Comparison of ENCODE assay signal across 25 mouse cellular contexts in genomic region chr1:131872856-131873255, GRCm38 (mm10).
"Had no signal": no experiment of that assay in that cellular context is flagged by ENCODE, and none has a peak within 500 bp of the region (broad histone marks: within the 10 kb centered on the region; RNA-seq: fewer than 3 reads in every experiment).

No protein-coding gene starts in this region.

- H3K27me3 ChIP-seq: heart, embryonic 15.5 days; intestine, embryonic 15.5 days; liver, embryonic 13.5 days had no signal

- DNase-seq: gastrocnemius, adult 2 months; gastrocnemius, postnatal 10 days; gastrocnemius, postnatal 25 days; heart, adult 2 months; heart, postnatal 14 days; heart, postnatal 4 days; kidney, adult 18-20 months; kidney, adult 8-10 months; kidney, postnatal 10 days; kidney, postnatal 25 days; kidney, postnatal 4 days; layer of hippocampus, postnatal 36 days; liver; liver, embryonic 13.5 days had no signal

- H3K36me3 ChIP-seq: hindbrain, embryonic 10.5 days; hindbrain, embryonic 12.5 days; intestine, embryonic 15.5 days; limb, embryonic 10.5 days; limb, embryonic 12.5 days had no signal

- H3K9ac ChIP-seq: heart, embryonic 13.5 days; heart, embryonic 15.5 days; hindbrain, embryonic 12.5 days; hindbrain, embryonic 14.5 days; intestine, embryonic 15.5 days; limb, embryonic 12.5 days; liver, embryonic 13.5 days had no signal

- H3K27ac ChIP-seq: gastrocnemius, adult 2 months; heart, adult 2 months; heart, embryonic 13.5 days; heart, embryonic 15.5 days; hindbrain, embryonic 10.5 days; hindbrain, embryonic 12.5 days; hindbrain, embryonic 14.5 days; intestine, embryonic 15.5 days; layer of hippocampus, adult 2 months; limb, embryonic 10.5 days; limb, embryonic 12.5 days; liver, embryonic 13.5 days had no signal

- H3K4me3 ChIP-seq: gastrocnemius, adult 2 months; heart, adult 2 months; heart, embryonic 13.5 days; heart, embryonic 15.5 days; hindbrain, embryonic 10.5 days; hindbrain, embryonic 12.5 days; intestine, embryonic 15.5 days; layer of hippocampus, adult 2 months; limb, embryonic 10.5 days; limb, embryonic 12.5 days; liver, embryonic 13.5 days had no signal

- H3K4me1 ChIP-seq: intestine, embryonic 15.5 days; limb, embryonic 12.5 days had no signal

- H3K9me3 ChIP-seq: heart, embryonic 13.5 days; heart, embryonic 15.5 days; hindbrain, embryonic 10.5 days; hindbrain, embryonic 12.5 days; intestine, embryonic 15.5 days; limb, embryonic 10.5 days; limb, embryonic 12.5 days; liver, embryonic 13.5 days had no signal

- H3K4me2 ChIP-seq: heart, embryonic 11.5 days; heart, embryonic 13.5 days; heart, embryonic 15.5 days; hindbrain, embryonic 12.5 days; hindbrain, embryonic 14.5 days; intestine, embryonic 15.5 days; limb, embryonic 12.5 days; liver, embryonic 11.5 days; liver, embryonic 13.5 days had no signal
